Mouse (Mus musculus): ENCODE measurements around the gene Cdc42se1. TPM values are rescaled to one million over a fixed set of nuclear protein-coding genes. Genes with fewer than 3 reads are reported as not detected.

Gene Cdc42se1
- polyA plus RNA-seq, 1 experiment from 2014 or later: 49.3 TPM

DNA sequence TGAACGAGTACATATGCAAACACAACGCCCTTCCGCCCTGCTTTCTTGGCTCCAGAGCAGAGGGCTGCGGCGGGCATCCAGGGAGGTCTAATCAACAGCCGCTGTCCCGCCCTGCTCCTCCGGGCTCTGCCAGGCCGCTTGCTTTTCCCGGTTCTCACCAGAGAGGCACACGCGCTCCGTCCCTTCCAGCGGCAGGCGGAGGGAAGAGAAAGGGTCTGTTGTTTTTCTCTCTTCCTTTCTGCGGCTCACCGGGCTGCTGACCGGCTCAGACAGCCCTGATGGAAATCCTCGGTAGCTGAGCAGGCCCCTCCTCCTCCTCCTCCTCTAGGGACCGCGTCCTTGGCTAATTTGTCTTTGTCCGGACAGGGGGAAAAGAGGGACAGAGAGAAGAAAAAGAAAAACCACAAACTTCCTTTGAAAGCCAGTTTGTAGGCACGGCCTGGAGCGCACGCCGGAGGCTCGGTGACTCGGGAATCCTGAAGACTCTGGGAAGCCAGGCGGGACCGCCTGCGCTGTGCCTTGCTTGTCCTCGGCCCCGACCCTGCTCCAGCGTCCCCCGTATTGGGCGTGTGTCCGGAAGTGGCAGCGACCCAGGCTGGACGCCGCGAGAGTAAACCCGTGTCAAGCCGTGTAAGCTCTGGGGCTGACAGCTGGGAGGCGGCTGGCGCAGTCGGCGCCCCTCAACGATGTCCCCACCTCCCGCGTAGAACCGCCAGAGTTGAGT is 54.5 kb downstream of the Cdc42se1 start:
- Histone ChIP-seq H3K9me3 (no peaks in the 10 kb centered on the region), H3K36me3 (replicated peaks) (peaks cover 6% of the 10 kb centered on the region; the same call in 1 of the 2 replicates), H3K27ac (peak overlapping the region; percentile 93), H3K9ac (peak overlapping the region; percentile 69), H3K4me2 (peak overlapping the region; percentile 83), H3K4me1 (peaks cover 31% of the 10 kb centered on the region), H3K4me3 (peak overlapping the region; percentile 71), H3K27me3 (replicated peaks) (no peaks in the 10 kb centered on the region)
- WGBS: under 1% methylated on average over 49 of the region's 51 CpGs
- ATAC-seq (replicated peaks): peak; percentile 58

DNA sequence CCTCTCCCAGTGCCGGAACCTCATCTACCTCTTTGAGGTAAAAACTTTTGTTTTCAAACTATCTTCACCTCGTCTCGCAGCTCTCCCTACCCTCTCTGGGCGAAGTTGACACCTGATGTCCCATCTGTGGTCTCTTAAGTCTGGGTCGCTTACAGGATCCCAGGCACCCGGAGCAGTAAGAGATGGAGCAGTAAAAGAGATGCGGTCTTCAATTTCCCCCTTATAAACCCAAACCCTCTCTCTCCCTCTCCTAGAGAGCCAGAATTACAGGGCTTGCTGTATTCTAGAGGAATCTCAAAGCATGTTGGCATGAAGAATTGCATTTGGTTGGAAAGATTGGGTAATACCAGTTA is 55.0 kb downstream of the Cdc42se1 start:
- H3K9ac ChIP-seq: peak overlapping the region; percentile 69
- ATAC-seq (replicated peaks): no peak
- H3K27ac ChIP-seq: peak overlapping the region; percentile 93
- under 1% methylated on average over 7 of the region's 7 CpGs for WGBS
- H3K9me3 ChIP-seq: no peaks in the 10 kb centered on the region
- peak overlapping the region; percentile 71 for H3K4me3 ChIP-seq
- H3K36me3 ChIP-seq (replicated peaks): peaks cover 6% of the 10 kb centered on the region; the same call in 1 of the 2 replicates
- H3K4me1 ChIP-seq: peaks cover 31% of the 10 kb centered on the region
- H3K27me3 ChIP-seq (replicated peaks): no peaks in the 10 kb centered on the region
- H3K4me2 ChIP-seq: peak overlapping the region; percentile 83

DNA sequence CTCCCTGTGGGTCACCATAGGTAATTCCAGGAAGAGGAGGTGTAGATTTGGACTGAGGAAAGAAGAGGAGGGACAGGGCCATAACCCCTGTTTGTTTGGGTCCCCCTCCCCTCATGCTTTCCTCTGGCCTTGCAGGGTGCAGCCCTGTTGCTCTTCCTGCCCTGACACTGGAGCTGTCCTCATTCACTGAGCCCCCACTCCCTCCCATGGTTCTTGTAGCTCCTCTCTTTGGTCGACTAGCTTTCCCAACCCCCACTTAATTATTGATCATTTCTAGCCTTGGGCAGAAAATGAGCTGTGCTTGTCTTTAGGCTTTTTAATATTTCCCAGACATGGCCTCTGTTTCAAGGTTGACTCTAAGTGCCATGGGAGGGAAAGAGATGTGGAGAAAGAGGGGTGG is 55.5 kb downstream of the Cdc42se1 start:
- Histone ChIP-seq H3K4me1 (peaks cover 31% of the 10 kb centered on the region), H3K27me3 (replicated peaks) (no peaks in the 10 kb centered on the region), H3K36me3 (replicated peaks) (peaks cover 6% of the 10 kb centered on the region; the same call in 1 of the 2 replicates), H3K4me3 (peak overlapping the region; percentile 71), H3K9me3 (no peaks in the 10 kb centered on the region), H3K4me2 (peak overlapping the region; percentile 83), H3K27ac (peak overlapping the region; percentile 93; the same call in 1 of the 2 replicates), H3K9ac (peak overlapping the region; percentile 69; the same call in 1 of the 2 replicates)
- ATAC-seq (replicated peaks): no peak
- 14% methylated on average over 1 of the region's 1 CpGs for WGBS

DNA sequence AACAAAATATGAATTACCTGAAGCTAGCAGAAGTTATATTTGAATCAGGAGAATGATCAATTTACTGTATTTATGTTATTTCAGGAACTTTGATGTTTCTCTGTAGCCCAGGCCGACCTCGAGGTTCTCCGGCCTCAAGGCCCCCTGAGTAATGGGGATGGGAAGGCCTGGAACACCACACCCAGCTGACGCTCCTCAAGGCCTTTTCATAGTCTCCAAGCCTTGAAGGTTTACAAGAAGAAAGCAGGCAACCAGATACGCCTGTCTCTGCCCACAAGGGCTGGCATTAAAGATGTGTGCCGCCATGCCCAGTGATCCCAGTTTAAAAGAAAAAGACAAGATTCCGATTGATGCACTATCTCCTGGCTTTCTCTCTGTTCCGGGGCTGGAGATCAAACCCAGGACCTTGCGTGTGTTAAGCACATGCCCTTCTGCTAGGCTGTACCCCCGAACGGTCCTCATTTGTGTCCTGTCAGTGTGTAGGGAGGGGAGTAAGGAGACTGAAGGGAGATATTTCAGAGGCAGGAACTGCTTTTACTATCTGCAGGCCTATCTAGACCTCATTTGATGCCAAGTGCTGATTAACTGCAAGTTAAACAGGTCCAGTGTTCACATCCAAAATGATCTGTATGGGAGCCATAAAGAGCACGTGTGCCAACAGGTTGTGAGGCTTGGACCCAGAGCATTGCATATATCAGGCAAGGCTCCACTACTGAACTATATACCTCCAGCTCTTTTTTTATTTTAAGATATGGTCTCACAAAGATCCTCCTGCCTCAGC is 56.2 kb downstream of the Cdc42se1 start:
- Histone ChIP-seq H3K4me3 (peak overlapping the region; percentile 71; the same call in 1 of the 2 replicates), H3K27ac (no peak overlapping the region), H3K9ac (no peak overlapping the region), H3K36me3 (replicated peaks) (peaks cover 6% of the 10 kb centered on the region; the same call in 1 of the 2 replicates), H3K27me3 (replicated peaks) (no peaks in the 10 kb centered on the region), H3K4me1 (peaks cover 28% of the 10 kb centered on the region), H3K4me2 (peak overlapping the region; percentile 83), H3K9me3 (no peaks in the 10 kb centered on the region)
- WGBS: 89% methylated on average over 12 of the region's 12 CpGs
- ATAC-seq (replicated peaks): no peak

DNA sequence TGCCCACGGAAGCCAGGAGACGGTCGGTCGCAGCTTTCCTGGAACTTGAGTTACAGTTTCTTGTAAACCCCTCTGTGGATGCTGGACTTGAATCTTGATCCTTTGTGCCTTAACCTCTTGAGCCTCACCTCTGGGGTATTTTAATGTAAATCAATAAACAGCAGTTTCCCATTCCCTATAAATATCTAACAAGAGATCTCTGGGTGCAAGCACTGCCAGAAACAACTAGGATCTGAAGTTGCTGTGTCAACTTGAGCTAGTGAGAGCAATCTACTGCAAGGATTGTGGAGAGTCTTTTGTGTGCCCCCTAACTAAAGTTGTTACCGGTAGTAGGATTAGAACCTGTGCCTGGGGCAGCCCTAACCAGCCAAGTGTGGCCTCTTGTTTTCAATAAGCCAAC is 56.9 kb downstream of the Cdc42se1 start:
- no peak overlapping the region for H3K9ac ChIP-seq
- H3K36me3 ChIP-seq (replicated peaks): peaks cover 6% of the 10 kb centered on the region; the same call in 1 of the 2 replicates
- peaks cover 28% of the 10 kb centered on the region for H3K4me1 ChIP-seq
- no peaks in the 10 kb centered on the region for H3K9me3 ChIP-seq
- 93% methylated on average over 5 of the region's 5 CpGs for WGBS
- H3K4me2 ChIP-seq: no peak overlapping the region
- no peak for ATAC-seq (replicated peaks)
- H3K4me3 ChIP-seq: no peak overlapping the region
- H3K27ac ChIP-seq: no peak overlapping the region
- H3K27me3 ChIP-seq (replicated peaks): no peaks in the 10 kb centered on the region

Other genes with a start within 250 kb of the Cdc42se1 start
- 20.7 and 21.2 TPM in 2 replicates for gene Zfp687, start 213.3 kb upstream of the Cdc42se1 start, polyA plus RNA-seq (2015; fragmentation: Nextera tagmentation; extraction: Ambion mirVana)
- gene Psmd4, start 186.1 kb upstream of the Cdc42se1 start, polyA plus RNA-seq (2015; fragmentation: Nextera tagmentation; extraction: Ambion mirVana): 277 and 284 TPM in 2 replicates
- 17.2 and 17.4 TPM in 2 replicates for gene Pip5k1a, start 121.8 kb upstream of the Cdc42se1 start, polyA plus RNA-seq (2015; fragmentation: Nextera tagmentation; extraction: Ambion mirVana)
- 212 and 216 TPM in 2 replicates for gene Vps72, start 117.7 kb upstream of the Cdc42se1 start, polyA plus RNA-seq (2015; fragmentation: Nextera tagmentation; extraction: Ambion mirVana)
- gene Tmod4, start 104.3 kb upstream of the Cdc42se1 start, polyA plus RNA-seq (2015; fragmentation: Nextera tagmentation; extraction: Ambion mirVana): 1.7 and 2.0 TPM in 2 replicates
- 89.8 and 90.0 TPM in 2 replicates for gene Scnm1, start 94.7 kb upstream of the Cdc42se1 start, polyA plus RNA-seq (2015; fragmentation: Nextera tagmentation; extraction: Ambion mirVana)
- 48.9 and 52.1 TPM in 2 replicates for gene Lysmd1, start 94.6 kb upstream of the Cdc42se1 start, polyA plus RNA-seq (2015; fragmentation: Nextera tagmentation; extraction: Ambion mirVana)
- gene Tnfaip8l2, start 86.4 kb upstream of the Cdc42se1 start, polyA plus RNA-seq (2015; fragmentation: Nextera tagmentation; extraction: Ambion mirVana): 3.0 and 3.6 TPM in 2 replicates
- 33.1 and 42.6 TPM in 2 replicates for gene Sema6c, start 68.3 kb upstream of the Cdc42se1 start, polyA plus RNA-seq (2015; fragmentation: Nextera tagmentation; extraction: Ambion mirVana)
- 3.4 and 3.7 TPM in 2 replicates for gene Gabpb2, start 10.8 kb upstream of the Cdc42se1 start, polyA plus RNA-seq (2015; fragmentation: Nextera tagmentation; extraction: Ambion mirVana)
- gene Mllt11, start 3.4 kb downstream of the Cdc42se1 start, polyA plus RNA-seq (2015; fragmentation: Nextera tagmentation; extraction: Ambion mirVana): 358 and 361 TPM in 2 replicates
- 0.11 and 0.19 TPM in 2 replicates for gene Gm128, start 12.9 kb downstream of the Cdc42se1 start, polyA plus RNA-seq (2015; fragmentation: Nextera tagmentation; extraction: Ambion mirVana)
- gene Bnipl, start 22.5 kb downstream of the Cdc42se1 start, polyA plus RNA-seq (2015; fragmentation: Nextera tagmentation; extraction: Ambion mirVana): 0.22 and 0.33 TPM in 2 replicates
- gene Mindy1, start 52.6 kb downstream of the Cdc42se1 start, polyA plus RNA-seq (2015; fragmentation: Nextera tagmentation; extraction: Ambion mirVana): 43.0 and 43.7 TPM in 2 replicates
- 67.9 and 76.9 TPM in 2 replicates for gene Prune1, start 53.3 kb downstream of the Cdc42se1 start, polyA plus RNA-seq (2015; fragmentation: Nextera tagmentation; extraction: Ambion mirVana)
- 0.33 and 0.56 TPM in 2 replicates for gene Anxa9, start 78.4 kb downstream of the Cdc42se1 start, polyA plus RNA-seq (2015; fragmentation: Nextera tagmentation; extraction: Ambion mirVana)
- 97.6 and 97.8 TPM in 2 replicates for gene Cers2, start 86.1 kb downstream of the Cdc42se1 start, polyA plus RNA-seq (2015; fragmentation: Nextera tagmentation; extraction: Ambion mirVana)
- gene Setdb1, start 128.5 kb downstream of the Cdc42se1 start, polyA plus RNA-seq (2015; fragmentation: Nextera tagmentation; extraction: Ambion mirVana): 43.4 and 45.4 TPM in 2 replicates
- gene 4930558C23Rik, start 174.1 kb downstream of the Cdc42se1 start, polyA plus RNA-seq (2015; fragmentation: Nextera tagmentation; extraction: Ambion mirVana): not detected in 2 replicates
- gene Arnt, start 205.7 kb downstream of the Cdc42se1 start, polyA plus RNA-seq (2015; fragmentation: Nextera tagmentation; extraction: Ambion mirVana): 17.7 and 19.7 TPM in 2 replicates